Mouse (Mus musculus) central nervous system, embryonic 14 days (tissue): ENCODE measurements around the gene 9330159F19Rik. TPM values are rescaled to one million over a fixed set of nuclear protein-coding genes. Genes with fewer than 3 reads are reported as not detected.

Experiments used
- polyA plus RNA-seq: library from polyadenylated mRNA; depleted of rRNA; stranded (reverse); fragments of >200 nt; gene quantifications from 2 replicates; pipeline ENCODE4 v1.2.3, GENCODE M21; 2012; rRNA removed

9330159F19Rik gene
- 48.0 and 54.4 TPM in 2 replicates for polyA plus RNA-seq

GRCm38 (mm10) chr10:29211453-29211852, at the start of gene 9330159F19Rik:
TSS of gene 9330159F19Rik (plus strand) at chr10:29211606.

GRCm38 (mm10) chr10:29198642-29199041, 12.8 kb upstream of the 9330159F19Rik start, which contains the start of gene Gm49353:
TSS of gene Gm49353 (plus strand) at chr10:29198954.

Other genes starting within 250 kb of the 9330159F19Rik start
- not detected in 2 replicates for gene 2310057J18Rik, start 225.3 kb upstream of the 9330159F19Rik start, polyA plus RNA-seq
- 64.3 and 73.5 TPM in 2 replicates for gene Soga3, start 67.8 kb upstream of the 9330159F19Rik start, polyA plus RNA-seq
- gene Gm49353, start 12.7 kb upstream of the 9330159F19Rik start, polyA plus RNA-seq = 11.6 and 11.9 TPM in 2 replicates
- gene Echdc1, start 101.6 kb downstream of the 9330159F19Rik start, polyA plus RNA-seq = 14.0 and 14.8 TPM in 2 replicates
- 92.0 and 96.6 TPM in 2 replicates for gene Rnf146, start 150.8 kb downstream of the 9330159F19Rik start, polyA plus RNA-seq